Mouse (Mus musculus): ENCODE data around the gene Igdcc3. TPM values are rescaled to one million over a fixed set of nuclear protein-coding genes. Genes with fewer than 3 reads are reported as not detected.
A peak's percentile ranks its signal among the peaks of the same experiment; 100 is the strongest.

Igdcc3 gene
- polyA plus RNA-seq, 1 experiment from 2014 or later: 0.15 TPM

- no peaks in the 10 kb centered on the region for H3K36me3 ChIP-seq
- no peak overlapping the region for H3K4me3 ChIP-seq (replicated peaks)
- H3K27ac ChIP-seq: no peak overlapping the region
- peaks cover 89% of the 10 kb centered on the region for H3K27me3 ChIP-seq
- ATAC-seq (ENCODE audit: low read depth): no peak
- H3K4me1 ChIP-seq (replicated peaks): peaks cover 3% of the 10 kb centered on the region; the same call in 1 of the 2 replicates
- 16% methylated on average over 8 of the region's 8 CpGs for WGBS (ENCODE audit: insufficient replicate concordance)
- H3K4me2 ChIP-seq: no peak overlapping the region
- H3K9ac ChIP-seq: no peak overlapping the region
- no peaks in the 10 kb centered on the region for H3K9me3 ChIP-seq (replicated peaks)
- DNase-seq: no peak
These were observed 20.9 kb downstream of the Igdcc3 start for GRCm38 (mm10) chr9:65161881-65162280.

GRCm38 (mm10) chr9:65162711-65163639 is 22.0 kb downstream of the Igdcc3 start:
- H3K9ac ChIP-seq: no peak overlapping the region
- peak overlapping the region; percentile 51 for H3K4me2 ChIP-seq
- H3K4me3 ChIP-seq (replicated peaks): peak overlapping the region; percentile 39
- H3K9me3 ChIP-seq (replicated peaks): no peaks in the 10 kb centered on the region
- no peak overlapping the region for H3K27ac ChIP-seq
- peaks cover 3% of the 10 kb centered on the region; the same call in 1 of the 2 replicates for H3K4me1 ChIP-seq (replicated peaks)
- no peaks in the 10 kb centered on the region for H3K36me3 ChIP-seq
- WGBS (ENCODE audit: insufficient replicate concordance): 2% methylated on average over 56 of the region's 69 CpGs
- DNase-seq (no peak), ATAC-seq (ENCODE audit: low read depth) (no peak)
- peaks cover 81% of the 10 kb centered on the region for H3K27me3 ChIP-seq

GRCm38 (mm10) chr9:65164870-65165269 is 23.9 kb downstream of the Igdcc3 start:
- Histone ChIP-seq H3K9ac (no peak overlapping the region), H3K4me3 (replicated peaks) (no peak overlapping the region), H3K4me1 (replicated peaks) (peaks cover 3% of the 10 kb centered on the region; the same call in 1 of the 2 replicates), H3K4me2 (no peak overlapping the region), H3K36me3 (no peaks in the 10 kb centered on the region), H3K27me3 (peaks cover 73% of the 10 kb centered on the region), H3K9me3 (replicated peaks) (no peaks in the 10 kb centered on the region), H3K27ac (no peak overlapping the region)
- ATAC-seq (ENCODE audit: low read depth) (no peak), DNase-seq (no peak)
- WGBS (ENCODE audit: insufficient replicate concordance): 12% methylated on average over 1 of the region's 1 CpGs

- Histone ChIP-seq H3K9ac (no peak overlapping the region), H3K4me1 (replicated peaks) (peaks cover 3% of the 10 kb centered on the region; the same call in 1 of the 2 replicates)
These were observed 25.4 kb downstream of the Igdcc3 start for GRCm38 (mm10) chr9:65166386-65166785.

GRCm38 (mm10) chr9:65168534-65168933 is 27.5 kb downstream of the Igdcc3 start:
- no peak overlapping the region for H3K4me2 ChIP-seq
- ATAC-seq (ENCODE audit: low read depth) (no peak), DNase-seq (no peak)
- no peaks in the 10 kb centered on the region for H3K9me3 ChIP-seq (replicated peaks)
- no peak overlapping the region for H3K27ac ChIP-seq
- peaks cover 44% of the 10 kb centered on the region for H3K27me3 ChIP-seq
- no peaks in the 10 kb centered on the region for H3K36me3 ChIP-seq
- WGBS (ENCODE audit: insufficient replicate concordance): 39% methylated on average over 6 of the region's 6 CpGs
- no peak overlapping the region for H3K9ac ChIP-seq
- no peaks in the 10 kb centered on the region for H3K4me1 ChIP-seq (replicated peaks)
- H3K4me3 ChIP-seq (replicated peaks): no peak overlapping the region

More at GRCm38 (mm10) chr9:65166386-65166785, 25.4 kb downstream of the Igdcc3 start:
- H3K27me3 ChIP-seq: peaks cover 58% of the 10 kb centered on the region
- no peak for ATAC-seq (ENCODE audit: low read depth)
- WGBS (ENCODE audit: insufficient replicate concordance): 54% methylated on average over 9 of the region's 9 CpGs
- H3K36me3 ChIP-seq: no peaks in the 10 kb centered on the region
- DNase-seq: no peak
- no peak overlapping the region for H3K27ac ChIP-seq
- H3K4me3 ChIP-seq (replicated peaks): no peak overlapping the region
- no peaks in the 10 kb centered on the region for H3K9me3 ChIP-seq (replicated peaks)
- H3K4me2 ChIP-seq: no peak overlapping the region

- Histone ChIP-seq H3K4me2 (no peak overlapping the region), H3K36me3 (no peaks in the 10 kb centered on the region), H3K9me3 (replicated peaks) (no peaks in the 10 kb centered on the region), H3K4me3 (replicated peaks) (no peak overlapping the region), H3K9ac (no peak overlapping the region), H3K27ac (no peak overlapping the region), H3K27me3 (peaks cover 43% of the 10 kb centered on the region), H3K4me1 (replicated peaks) (no peaks in the 10 kb centered on the region)
- DNase-seq (no peak), ATAC-seq (ENCODE audit: low read depth) (no peak)
- 64% methylated on average over 4 of the region's 4 CpGs for WGBS (ENCODE audit: insufficient replicate concordance)
These were observed 28.0 kb downstream of the Igdcc3 start for GRCm38 (mm10) chr9:65168952-65169351.

- Histone ChIP-seq H3K4me1 (replicated peaks) (no peaks in the 10 kb centered on the region), H3K36me3 (no peaks in the 10 kb centered on the region), H3K9me3 (replicated peaks) (no peaks in the 10 kb centered on the region), H3K4me3 (replicated peaks) (no peak overlapping the region), H3K4me2 (no peak overlapping the region), H3K27ac (no peak overlapping the region), H3K27me3 (peaks cover 37% of the 10 kb centered on the region), H3K9ac (no peak overlapping the region)
- no peak for ATAC-seq (ENCODE audit: low read depth)
- DNase-seq: no peak
- WGBS (ENCODE audit: insufficient replicate concordance): 53% methylated on average over 9 of the region's 9 CpGs
These were observed 31.7 kb downstream of the Igdcc3 start for GRCm38 (mm10) chr9:65172654-65173053.

GRCm38 (mm10) chr9:65175234-65175938 is 34.4 kb downstream of the Igdcc3 start:
- no peaks in the 10 kb centered on the region for H3K9me3 ChIP-seq (replicated peaks)
- DNase-seq (no peak), ATAC-seq (ENCODE audit: low read depth) (no peak)
- H3K4me1 ChIP-seq (replicated peaks): peaks cover 6% of the 10 kb centered on the region; the same call in 1 of the 2 replicates
- no peaks in the 10 kb centered on the region for H3K36me3 ChIP-seq
- no peak overlapping the region for H3K4me3 ChIP-seq (replicated peaks)
- H3K27me3 ChIP-seq: peaks cover 58% of the 10 kb centered on the region
- H3K27ac ChIP-seq: no peak overlapping the region
- 36% methylated on average over 5 of the region's 5 CpGs for WGBS (ENCODE audit: insufficient replicate concordance)
- H3K9ac ChIP-seq: no peak overlapping the region
- H3K4me2 ChIP-seq: no peak overlapping the region

- DNase-seq: no peak
- 38% methylated on average over 9 of the region's 9 CpGs for WGBS (ENCODE audit: insufficient replicate concordance)
- no peak overlapping the region for H3K4me3 ChIP-seq (replicated peaks)
- no peaks in the 10 kb centered on the region for H3K36me3 ChIP-seq
- no peaks in the 10 kb centered on the region for H3K9me3 ChIP-seq (replicated peaks)
- peaks cover 10% of the 10 kb centered on the region; the same call in 1 of the 2 replicates for H3K4me1 ChIP-seq (replicated peaks)
- H3K4me2 ChIP-seq: no peak overlapping the region
- no peak for ATAC-seq (ENCODE audit: low read depth)
- H3K27ac ChIP-seq: no peak overlapping the region
- H3K9ac ChIP-seq: no peak overlapping the region
- H3K27me3 ChIP-seq: peaks cover 64% of the 10 kb centered on the region
These were observed 35.2 kb downstream of the Igdcc3 start for GRCm38 (mm10) chr9:65175939-65176871.

GRCm38 (mm10) chr9:65177497-65177896 is 36.5 kb downstream of the Igdcc3 start:
- WGBS (ENCODE audit: insufficient replicate concordance): 50% methylated on average over 3 of the region's 3 CpGs
- H3K9me3 ChIP-seq (replicated peaks): no peaks in the 10 kb centered on the region
- peaks cover 77% of the 10 kb centered on the region for H3K27me3 ChIP-seq
- DNase-seq (no peak), ATAC-seq (ENCODE audit: low read depth) (no peak)
- H3K4me3 ChIP-seq (replicated peaks): no peak overlapping the region
- no peak overlapping the region for H3K4me2 ChIP-seq
- peaks cover 10% of the 10 kb centered on the region; the same call in 1 of the 2 replicates for H3K4me1 ChIP-seq (replicated peaks)
- no peaks in the 10 kb centered on the region for H3K36me3 ChIP-seq
- no peak overlapping the region for H3K9ac ChIP-seq
- no peak overlapping the region for H3K27ac ChIP-seq
